ENCODE assay signal across 8 mouse cellular contexts in genomic region chr3:84813436-84814156, GRCm38 (mm10). TPM values are rescaled to one million over a fixed set of nuclear protein-coding genes. Genes with fewer than 3 reads are reported as not detected.
DNase-seq lines count a peak whose midpoint lies in the region; ATAC-seq and TF ChIP-seq lines count a peak whose summit lies in the region.

No protein-coding gene starts in this region.

- H3K4me2 ChIP-seq in lung, postnatal 0 days (replicated peaks; ENCODE audit: low read depth, low read length), result peak overlapping the region; percentile 99
- H3K4me2 ChIP-seq in midbrain, postnatal 0 days (ENCODE audit: low read depth, low read length, poor library complexity, severe bottlenecking), result peak overlapping the region; percentile 84

- ATAC-seq in lung, postnatal 0 days, result peak; percentile 13
- peak; percentile 25 for ATAC-seq in inflammation-experienced regulatory T-cells, adult 6 months
- ATAC-seq in midbrain, postnatal 0 days (ENCODE audit: low FRiP score), result no peak; the same call in 1 of the 2 replicates

- peaks cover 6% of the 10 kb centered on the region; the same call in 1 of the 2 replicates for H3K4me1 ChIP-seq in lung, postnatal 0 days (ENCODE audit: insufficient read depth, low read depth, low read length)
- no peaks in the 10 kb centered on the region; the same call in 1 of the 2 replicates for H3K4me1 ChIP-seq in midbrain, postnatal 0 days (ENCODE audit: insufficient read depth, low read length)

- no peaks in the 10 kb centered on the region for H3K36me3 ChIP-seq in lung, postnatal 0 days (ENCODE audit: insufficient read depth, low read length)
- no peaks in the 10 kb centered on the region for H3K36me3 ChIP-seq in midbrain, postnatal 0 days (ENCODE audit: insufficient read depth, low read length)

- H3K9me3 ChIP-seq in lung, postnatal 0 days (ENCODE audit: low read length), result no peaks in the 10 kb centered on the region
- no peaks in the 10 kb centered on the region for H3K9me3 ChIP-seq in midbrain, postnatal 0 days (ENCODE audit: low read length)

- no peak for TF ChIP-seq EP300 in lung, postnatal 0 days (IDR thresholded peaks at IDR 0.05)

- H3K9ac ChIP-seq in lung, postnatal 0 days (replicated peaks; ENCODE audit: low read depth), result peak overlapping the region; percentile 63
- peak overlapping the region; percentile 65 for H3K9ac ChIP-seq in midbrain, postnatal 0 days (replicated peaks; ENCODE audit: low read length, poor library complexity, severe bottlenecking)

- WGBS in lung, postnatal 0 days, result 2% methylated on average over 29 of the region's 29 CpGs
- under 1% methylated on average over 29 of the region's 29 CpGs for WGBS in midbrain, postnatal 0 days

- TF ChIP-seq CTCF in lung, postnatal 0 days (IDR thresholded peaks at IDR 0.05), result no peak
- TF ChIP-seq CTCF in midbrain, postnatal 0 days (IDR thresholded peaks at IDR 0.05), result no peak

- DNase-seq in lung, postnatal 0 days (ENCODE audit: low spot score), result no peak
- no peak for DNase-seq in lung, postnatal 4 days
- peak; percentile 28 for DNase-seq in embryo, embryonic 10.5 days (ENCODE audit: low spot score)
- DNase-seq in midbrain, postnatal 0 days (ENCODE audit: low spot score), result peak; percentile 36
- DNase-seq in layer of hippocampus, adult 9-10 months (ENCODE audit: low spot score), result no peak
- DNase-seq in gastrocnemius, adult 18-20 months (ENCODE audit: low spot score), result no peak
- no peak for DNase-seq in kidney, postnatal 14 days

- H3K27me3 ChIP-seq in lung, postnatal 0 days (replicated peaks; ENCODE audit: insufficient read depth, low read length), result no peaks in the 10 kb centered on the region
- H3K27me3 ChIP-seq in midbrain, postnatal 0 days (ENCODE audit: insufficient read depth, low read length), result no peaks in the 10 kb centered on the region

- H3K4me3 ChIP-seq in lung, postnatal 0 days (ENCODE audit: low read depth, low read length), result peak overlapping the region; percentile 96
- H3K4me3 ChIP-seq in midbrain, postnatal 0 days (ENCODE audit: low read depth, low read length), result peak overlapping the region; percentile 97

- peak overlapping the region; percentile 87 for H3K27ac ChIP-seq in lung, postnatal 0 days (ENCODE audit: low read length)
- peak overlapping the region; percentile 80 for H3K27ac ChIP-seq in midbrain, postnatal 0 days (ENCODE audit: low read depth, low read length)

RNA-seq across cellular contexts. Expression of gene Fbxw7, which starts 1.5 kb away (rescaled TPM):
- polyA plus RNA-seq in lung, postnatal 0 days (2015; fragmentation: Nextera tagmentation; extraction: Ambion mirVana), result 8.2 and 8.6 TPM in 2 replicates
- 10 to 100 TPM; 17.0 to 21.0 (median 17.2) TPM for polyA plus RNA-seq in inflammation-experienced regulatory T-cells, adult 6 months (2017; shearing (Covaris generic))
- 42.1 and 46.9 TPM in 2 replicates for total RNA-seq in midbrain, postnatal 0 days (2014; rRNA removed)
- polyA plus RNA-seq in midbrain, postnatal 0 days (2015; fragmentation: Nextera tagmentation; extraction: Ambion mirVana), result 34.4 TPM in 2 replicates
- total RNA-seq in gastrocnemius, adult 18-20 months (2021), result 10 to 100 TPM; 21.9 to 23.9 TPM

Comparison
In these comparisons a context has a peak if more than half of its experiments do, and no peak if none do; other contexts are left out.
1. DNase-seq: peak in embryo, embryonic 10.5 days (single experiment) and midbrain, postnatal 0 days (single experiment); none in lung, postnatal 0 days (single experiment), lung, postnatal 4 days (0 of 2), layer of hippocampus, adult 9-10 months (single experiment), gastrocnemius, adult 18-20 months (single experiment) and kidney, postnatal 14 days (single experiment).